Mouse (Mus musculus) intestine, embryonic 16.5 days (tissue): ENCODE measurements around the gene Iba57. TPM values are rescaled to one million over a fixed set of nuclear protein-coding genes. Genes with fewer than 3 reads are reported as not detected.

Experiments used
- ATAC-seq: fragments of 200-750 bp; cut with Nextera tagmentation; 2 replicates; pipeline ENCODE4 v1.8.0; 2017; ENCODE audit warnings: moderate TSS enrichment, moderate library complexity
- H3K27ac ChIP-seq: fragments of 300-500 bp; sonication (generic); 2 replicates; pipeline ENCODE4 v1.5.1; 2014; ENCODE audit warnings: mild to moderate bottlenecking, low read length
- H3K27me3 ChIP-seq: fragments of 300-500 bp; sonication (generic); replicated peaks from 2 replicates; pipeline ENCODE4 v1.6.1; 2014; ENCODE audit warnings: low read length, control low read depth, mixed read lengths; ENCODE audit not compliant: control insufficient read depth, insufficient read depth
- H3K36me3 ChIP-seq: fragments of 300-500 bp; sonication (generic); 2 replicates; pipeline ENCODE4 v1.6.1; 2014; ENCODE audit warnings: low read length, control low read depth; ENCODE audit not compliant: control insufficient read depth, insufficient read depth
- H3K4me1 ChIP-seq: fragments of 300-500 bp; sonication (generic); 2 replicates; pipeline ENCODE4 v1.6.1; 2014; ENCODE audit warnings: low read length, control low read depth, mixed read lengths; ENCODE audit not compliant: control insufficient read depth, insufficient read depth
- H3K4me2 ChIP-seq: fragments of 300-500 bp; sonication (generic); 2 replicates; pipeline ENCODE4 v1.6.1; 2014; ENCODE audit warnings: low read depth, low read length, control low read depth
- H3K4me3 ChIP-seq: fragments of 300-500 bp; sonication (generic); 2 replicates; pipeline ENCODE4 v1.5.1; 2014; ENCODE audit warnings: mild to moderate bottlenecking, low read length
- H3K9ac ChIP-seq: fragments of 300-500 bp; sonication (generic); 2 replicates; pipeline ENCODE4 v1.6.1; 2014; ENCODE audit warnings: low read depth, low read length
- H3K9me3 ChIP-seq: fragments of 300-500 bp; sonication (generic); 2 replicates; pipeline ENCODE4 v1.6.1; 2016; ENCODE audit warnings: low read length, control low read depth; ENCODE audit not compliant: control insufficient read depth
- WGBS: fragments of 180-500 bp; shearing (Covaris S2); extraction: QIAGEN DNeasy Blood & Tissue Kit; methylation state at CpG from one replicate; pipeline ENCODE4 v1.1.7; 2014; 5-methylcytosine and 5-hydroxymethylcytosine counted together
- polyA plus RNA-seq: library from polyadenylated mRNA; unstranded; fragments of >200 nt; fragmentation: Nextera tagmentation; extraction: Ambion mirVana; gene quantifications from 2 replicates; pipeline ENCODE4 v1.2.1, GENCODE M21; 2015

Iba57 gene
- polyA plus RNA-seq, 1 experiment from 2014 or later, result 7.7 TPM

DNA sequence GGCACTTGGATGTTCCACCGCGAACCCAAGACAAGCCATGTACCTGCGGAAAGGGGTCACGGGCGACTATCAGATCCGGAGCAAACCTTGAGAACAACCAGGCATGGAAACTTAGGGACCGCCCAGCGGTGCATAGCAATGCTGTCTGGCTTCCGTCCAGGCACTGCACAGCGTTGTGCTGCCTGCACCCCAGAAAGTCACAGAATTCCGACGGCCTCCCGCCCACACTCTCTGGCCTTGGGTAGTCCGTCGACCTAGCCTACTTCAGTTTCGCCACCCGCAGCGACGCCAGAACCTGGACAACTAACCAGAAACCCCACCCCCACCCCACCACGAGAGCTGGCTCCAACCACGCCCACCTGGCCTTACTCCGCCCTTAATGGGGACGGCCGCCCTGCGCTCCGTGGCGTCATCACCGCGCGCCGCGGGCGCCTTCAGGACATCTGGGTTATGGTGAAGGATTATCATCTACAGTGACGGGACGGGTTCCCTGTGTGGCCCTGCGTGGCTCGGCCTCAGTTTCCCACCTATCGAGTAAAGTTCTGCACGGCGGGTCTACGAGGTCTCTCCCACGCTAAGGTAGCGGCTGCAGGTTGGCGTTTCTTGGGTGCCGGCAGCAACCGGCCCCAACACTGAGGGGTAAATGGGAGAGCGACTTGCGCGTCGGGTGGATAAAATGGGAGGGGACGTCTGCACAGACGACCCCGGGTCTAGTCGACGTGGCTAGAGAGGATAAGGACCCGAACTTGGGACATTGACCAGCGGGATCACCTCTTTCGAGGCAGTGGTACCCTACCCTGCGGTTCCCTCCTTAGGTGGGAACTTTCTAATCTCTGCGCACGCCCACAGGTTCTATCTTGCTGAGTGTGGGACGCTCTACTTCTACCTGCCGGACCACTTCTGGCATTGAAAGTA, 38.8 kb upstream of the Iba57 start, which contains the start of gene Mrpl55:
Gene Mrpl55 (plus strand): TSS at position 406 of the 915 bp plus-strand sequence.
- Histone ChIP-seq H3K27ac (peak within 1 kb of the TSS; percentile 79), H3K9me3 (no peaks in the 10 kb centered on the region), H3K4me2 (peak within 1 kb of the TSS; percentile 92), H3K4me3 (peak within 1 kb of the TSS; percentile 92), H3K36me3 (peaks cover 7% of the 10 kb centered on the region; the same call in 1 of the 2 replicates), H3K9ac (peak within 1 kb of the TSS; percentile 86), H3K4me1 (peaks cover 16% of the 10 kb centered on the region), H3K27me3 (no peaks in the 10 kb centered on the region)
- WGBS, result under 1% methylated on average over 63 of the region's 63 CpGs
- ATAC-seq, result peak; percentile 93

DNA sequence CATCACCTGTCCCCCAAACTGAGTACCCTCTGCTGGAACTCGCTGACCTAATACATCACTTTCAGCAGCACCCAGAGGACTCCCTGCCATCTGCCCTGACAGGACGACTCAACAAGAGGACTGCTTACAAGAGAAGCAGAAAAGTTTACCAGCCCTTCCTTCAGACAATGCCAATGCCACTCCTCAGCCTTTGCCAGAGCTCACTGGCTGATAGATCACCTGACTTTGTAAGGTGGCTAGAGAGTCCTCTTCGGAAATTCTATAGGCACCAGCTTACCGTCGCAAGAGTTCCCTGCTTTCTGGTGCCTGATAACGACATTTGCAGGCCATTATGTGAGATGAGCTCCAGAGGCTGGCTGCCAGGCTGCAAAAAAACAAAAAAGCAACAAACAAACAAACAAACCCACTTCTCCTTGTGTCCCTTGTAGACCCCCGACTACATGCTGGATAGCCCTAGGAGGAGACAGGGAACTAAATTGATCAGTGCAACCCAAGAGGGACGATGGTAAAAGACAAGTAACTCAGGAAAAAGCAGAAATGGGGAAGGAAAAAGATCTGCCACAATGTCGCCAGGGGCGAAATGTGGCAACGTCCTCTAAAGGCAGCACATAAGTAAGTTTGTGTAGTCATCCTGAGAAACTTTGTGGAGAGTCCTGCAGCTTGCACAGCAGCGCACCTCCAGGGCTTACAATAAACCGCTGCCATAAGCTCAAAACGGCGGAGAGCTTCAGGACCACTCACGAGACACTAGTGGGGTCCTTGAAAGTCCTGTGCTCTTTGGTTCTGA, 37.9 kb upstream of the Iba57 start:
- H3K4me3 ChIP-seq, result peak overlapping the region; percentile 92
- no peaks in the 10 kb centered on the region for H3K9me3 ChIP-seq
- H3K27me3 ChIP-seq, result no peaks in the 10 kb centered on the region
- WGBS, result 29% methylated on average over 16 of the region's 16 CpGs
- H3K9ac ChIP-seq, result peak overlapping the region; percentile 86
- peaks cover 16% of the 10 kb centered on the region for H3K4me1 ChIP-seq
- peak; percentile 22 for ATAC-seq
- H3K36me3 ChIP-seq, result peaks cover 7% of the 10 kb centered on the region; the same call in 1 of the 2 replicates
- peak overlapping the region; percentile 79 for H3K27ac ChIP-seq
- H3K4me2 ChIP-seq, result peak overlapping the region; percentile 83

DNA sequence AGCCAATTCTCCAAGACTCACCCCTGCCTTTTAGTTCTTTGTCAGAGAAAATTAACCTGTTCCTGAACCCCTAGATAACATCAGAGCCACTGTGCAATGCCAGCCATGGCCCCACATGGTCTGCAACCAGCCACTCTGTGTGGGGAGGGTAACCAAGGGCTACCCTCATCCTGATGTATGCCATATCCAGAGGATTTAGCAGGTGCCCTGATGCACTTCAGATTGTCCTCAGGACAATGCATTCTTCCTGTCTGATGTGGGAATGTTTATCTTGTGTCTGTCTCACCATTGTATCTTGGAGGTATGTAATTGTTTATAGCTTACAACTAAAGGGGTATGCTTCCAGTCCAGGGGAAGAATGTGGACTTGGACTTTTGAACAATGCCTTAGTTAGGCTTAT, 32.7 kb upstream of the Iba57 start:
- H3K9ac ChIP-seq, result no peak overlapping the region
- ATAC-seq, result no peak
- H3K4me1 ChIP-seq, result peaks cover 6% of the 10 kb centered on the region
- no peak overlapping the region for H3K4me3 ChIP-seq
- no peaks in the 10 kb centered on the region for H3K9me3 ChIP-seq
- H3K27me3 ChIP-seq, result no peaks in the 10 kb centered on the region
- no peak overlapping the region for H3K4me2 ChIP-seq
- H3K36me3 ChIP-seq, result 0 out of 2 replicates have a peak, but pooled peaks cover 3% of the 10 kb centered on the region
- no peak overlapping the region for H3K27ac ChIP-seq

DNA sequence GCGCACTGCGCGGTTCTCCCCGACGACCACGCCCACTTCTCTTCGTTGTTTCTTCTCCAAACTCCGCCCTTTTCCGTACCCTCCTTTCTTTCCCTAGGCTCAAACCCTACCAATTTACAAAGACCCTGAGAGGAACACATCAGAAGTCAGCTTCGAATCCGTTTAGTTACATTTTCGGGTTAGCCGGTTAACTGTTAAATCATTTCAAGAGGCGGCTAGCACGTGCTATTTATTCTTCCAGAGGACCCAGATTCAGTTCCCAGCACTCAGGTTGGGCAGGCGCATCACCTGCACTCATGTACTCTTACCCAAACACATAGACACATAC, 28.5 kb upstream of the Iba57 start, which contains the start of gene Guk1:
Gene Guk1 (minus strand): TSS at position 154 of the 328 bp plus-strand sequence.
- H3K4me2 ChIP-seq, result peak within 1 kb of the TSS; percentile 85
- no peaks in the 10 kb centered on the region for H3K27me3 ChIP-seq
- peak within 1 kb of the TSS; percentile 75 for H3K4me3 ChIP-seq
- H3K9me3 ChIP-seq, result no peaks in the 10 kb centered on the region
- WGBS, result 6% methylated on average over 16 of the region's 16 CpGs
- peak within 1 kb of the TSS; percentile 81 for H3K9ac ChIP-seq
- peak within 1 kb of the TSS; percentile 94 for H3K27ac ChIP-seq
- ATAC-seq, result no peak; the same call in 1 of the 2 replicates
- H3K4me1 ChIP-seq, result peaks cover 6% of the 10 kb centered on the region
- no peaks in the 10 kb centered on the region for H3K36me3 ChIP-seq

DNA sequence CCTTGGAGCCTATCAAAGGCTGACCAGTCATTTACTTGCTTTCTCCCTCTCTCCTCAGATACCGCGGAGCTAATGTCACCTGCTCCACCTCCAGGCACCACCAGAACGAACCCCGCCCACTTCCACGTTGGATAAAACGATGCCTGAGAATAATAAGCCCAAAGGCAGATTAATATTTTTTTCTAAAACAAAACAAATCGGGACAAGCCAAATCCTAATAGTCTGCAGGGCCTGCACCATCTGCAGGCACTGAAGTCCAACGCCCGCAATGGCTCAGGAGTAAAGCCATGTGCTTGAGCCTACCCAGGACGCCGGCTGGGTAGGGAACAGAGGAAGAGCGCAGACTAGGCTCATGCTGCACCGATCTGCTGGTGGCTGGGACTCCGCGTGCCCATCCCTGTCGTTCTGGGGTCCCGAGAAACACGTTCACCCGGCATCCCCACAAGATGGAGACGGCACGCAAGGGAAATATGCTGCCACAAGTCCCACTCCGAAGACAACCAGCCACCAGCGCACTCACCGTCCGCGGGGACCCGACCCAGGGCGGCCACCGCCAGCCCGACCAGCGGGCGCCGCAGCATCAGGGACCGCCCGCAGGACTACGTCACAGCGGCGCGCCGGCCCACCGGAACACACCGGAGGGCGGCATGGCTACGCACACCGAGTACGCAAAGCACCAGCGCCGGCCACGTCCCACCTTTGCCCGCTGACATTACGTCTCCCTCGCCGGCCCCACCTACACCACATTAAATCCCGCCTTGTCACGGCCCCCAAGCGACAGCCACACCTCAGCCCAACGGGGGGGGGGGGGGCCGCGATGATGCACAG, 27.9 kb upstream of the Iba57 start:
- ATAC-seq, result peak; percentile 96
- WGBS, result under 1% methylated on average over 56 of the region's 59 CpGs

DNA sequence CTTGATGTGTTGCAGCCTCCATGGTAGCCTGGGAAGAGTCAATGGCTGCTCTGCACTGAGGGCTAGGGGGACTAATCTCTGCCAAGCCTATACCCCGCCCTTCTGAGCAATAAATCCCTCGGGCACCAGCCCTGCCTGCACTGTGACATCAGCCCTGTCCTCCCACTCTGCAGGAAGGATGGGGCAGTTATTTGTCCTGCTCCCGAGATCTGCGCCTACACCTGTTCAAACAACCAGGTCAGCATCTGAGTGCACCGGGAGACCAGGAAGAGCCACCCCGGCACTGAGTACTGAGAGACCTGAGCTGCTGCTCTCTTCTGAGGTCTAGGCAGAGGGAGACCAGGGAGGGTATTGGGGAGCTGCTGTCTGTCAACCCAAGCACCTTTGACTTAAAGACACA, 24.2 kb upstream of the Iba57 start:
- H3K27ac ChIP-seq, result no peak overlapping the region
- ATAC-seq, result peak; percentile 31
- H3K9ac ChIP-seq, result 0 out of 2 replicates have a peak overlapping the region, but pooled peaks have one; percentile 5
- WGBS, result 56% methylated on average over 6 of the region's 6 CpGs
- H3K4me1 ChIP-seq, result peaks cover 17% of the 10 kb centered on the region
- H3K4me2 ChIP-seq, result no peak overlapping the region
- H3K4me3 ChIP-seq, result no peak overlapping the region
- H3K27me3 ChIP-seq, result no peaks in the 10 kb centered on the region
- 0 out of 2 replicates have a peak, but pooled peaks cover 7% of the 10 kb centered on the region for H3K36me3 ChIP-seq
- no peaks in the 10 kb centered on the region for H3K9me3 ChIP-seq

More for the DNA sequence above, 27.9 kb upstream of the Iba57 start:
- Histone ChIP-seq H3K27ac (peak overlapping the region; percentile 94), H3K27me3 (no peaks in the 10 kb centered on the region), H3K4me2 (peak overlapping the region; percentile 85), H3K9ac (peak overlapping the region; percentile 81), H3K36me3 (no peaks in the 10 kb centered on the region), H3K9me3 (no peaks in the 10 kb centered on the region), H3K4me1 (peaks cover 6% of the 10 kb centered on the region), H3K4me3 (peak overlapping the region; percentile 75)

DNA sequence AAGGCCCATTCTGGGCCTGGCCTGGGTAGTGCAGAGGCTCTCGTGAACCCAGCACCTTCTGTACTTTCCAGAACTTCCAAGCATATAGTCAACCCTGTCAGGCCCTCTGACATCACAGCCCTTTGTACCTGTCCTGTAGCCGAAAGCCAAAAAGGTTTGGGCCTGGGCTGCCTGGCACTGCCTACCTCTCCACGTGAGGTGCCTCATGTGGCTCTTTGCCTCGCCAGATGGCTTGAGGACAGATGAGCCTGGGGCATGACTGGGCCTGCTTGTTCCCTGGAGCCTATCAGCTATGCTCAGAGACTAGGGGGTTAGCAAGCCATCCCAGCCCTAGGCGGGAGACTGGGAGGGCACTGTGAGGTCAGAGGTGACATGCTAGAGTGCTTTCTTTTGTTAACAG, 22.0 kb upstream of the Iba57 start:
- ATAC-seq, result no peak
- H3K4me2 ChIP-seq, result no peak overlapping the region
- H3K4me3 ChIP-seq, result no peak overlapping the region
- H3K9me3 ChIP-seq, result no peaks in the 10 kb centered on the region
- 0 out of 2 replicates have a peak, but pooled peaks cover 7% of the 10 kb centered on the region for H3K36me3 ChIP-seq
- no peak overlapping the region for H3K9ac ChIP-seq
- H3K4me1 ChIP-seq, result peaks cover 20% of the 10 kb centered on the region
- H3K27me3 ChIP-seq, result no peaks in the 10 kb centered on the region
- no peak overlapping the region for H3K27ac ChIP-seq
- WGBS, result 85% methylated on average over 5 of the region's 5 CpGs

DNA sequence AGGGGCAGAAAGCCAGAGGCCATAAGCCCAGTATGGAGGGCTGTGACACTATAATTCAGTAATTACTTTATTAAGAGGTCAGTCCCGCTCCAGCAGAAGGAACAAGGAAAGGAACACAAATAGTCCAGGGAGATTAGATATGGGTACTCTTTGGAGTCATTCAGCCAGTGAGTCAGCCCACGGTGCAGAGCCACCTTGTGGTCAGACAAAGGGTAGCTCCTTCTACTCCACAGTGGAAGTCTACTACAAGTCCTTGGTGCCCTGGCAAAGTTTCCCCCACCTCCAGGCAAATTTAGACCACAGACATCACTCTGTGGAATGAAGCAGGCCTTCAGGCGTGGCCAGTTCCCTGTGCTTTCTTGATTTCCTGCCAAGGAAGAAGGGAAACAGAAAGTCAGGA, 20.3 kb upstream of the Iba57 start:
- H3K9ac ChIP-seq, result 0 out of 2 replicates have a peak overlapping the region, but pooled peaks have one; percentile 31
- H3K27me3 ChIP-seq, result peaks cover 7% of the 10 kb centered on the region
- no peak overlapping the region for H3K4me3 ChIP-seq
- 0 out of 2 replicates have a peak, but pooled peaks cover 7% of the 10 kb centered on the region for H3K36me3 ChIP-seq
- peaks cover 20% of the 10 kb centered on the region for H3K4me1 ChIP-seq
- H3K27ac ChIP-seq, result peak overlapping the region; percentile 86
- peak overlapping the region; percentile 18; the same call in 1 of the 2 replicates for H3K4me2 ChIP-seq
- WGBS, result 20% methylated on average over 3 of the region's 3 CpGs
- no peaks in the 10 kb centered on the region for H3K9me3 ChIP-seq
- peak; percentile 68 for ATAC-seq
